Mouse (Mus musculus) Patski (cell line): Measurements from ENCODE around the gene Papss1. TPM values are rescaled to one million over a fixed set of nuclear protein-coding genes. Genes with fewer than 3 reads are reported as not detected.
A peak's percentile ranks its signal among the peaks of the same experiment; 100 is the strongest.

Source experiments
- ATAC-seq: fragments of 100-300 bp; one replicate; pipeline ENCODE4 v1.8.0; 2021
- CTCF ChIA-PET: fragments of 350-600 bp; sonication (Branson Sonifier 250); formaldehyde crosslinking; loops from one replicate; lab custom pipeline; 2022; ENCODE audit warnings: inconsistent platforms; lab: Charles Lee
- POLR2A ChIA-PET: fragments of 350-600 bp; sonication (Branson Sonifier 250); formaldehyde crosslinking; loops from one replicate; lab custom pipeline; 2022; ENCODE audit warnings: antibody characterized with exemption, inconsistent platforms; lab: Charles Lee
- DNase-seq: peaks from one replicate; pipeline ENCODE4 v3.0.0-alpha.2; 2011; ENCODE audit warnings: low read depth, low spot score
- H3K27me3 ChIP-seq: fragments of 371-371 bp; one replicate; pipeline ENCODE4 v1.5.1; 2021
- CTCF ChIP-seq: fragments of 100-300 bp; IDR thresholded peaks from one replicate; pipeline ENCODE4 v1.5.1; 2021
- in situ Hi-C: fragments of 300-500 bp; cut with MboI; formaldehyde crosslinking; loops from 3 replicates; pipeline ENCODE4 v1.11.1; 2018; ENCODE audit warnings: low pct_unique_long_range_greater_than_20kb, mixed read lengths
- polyA plus RNA-seq: library from polyadenylated mRNA; unstranded; gene quantifications from one replicate; pipeline ENCODE4 v1.2.3, GENCODE M21; 2021

The Papss1 gene
- polyA plus RNA-seq = 90.2 TPM

DNA sequence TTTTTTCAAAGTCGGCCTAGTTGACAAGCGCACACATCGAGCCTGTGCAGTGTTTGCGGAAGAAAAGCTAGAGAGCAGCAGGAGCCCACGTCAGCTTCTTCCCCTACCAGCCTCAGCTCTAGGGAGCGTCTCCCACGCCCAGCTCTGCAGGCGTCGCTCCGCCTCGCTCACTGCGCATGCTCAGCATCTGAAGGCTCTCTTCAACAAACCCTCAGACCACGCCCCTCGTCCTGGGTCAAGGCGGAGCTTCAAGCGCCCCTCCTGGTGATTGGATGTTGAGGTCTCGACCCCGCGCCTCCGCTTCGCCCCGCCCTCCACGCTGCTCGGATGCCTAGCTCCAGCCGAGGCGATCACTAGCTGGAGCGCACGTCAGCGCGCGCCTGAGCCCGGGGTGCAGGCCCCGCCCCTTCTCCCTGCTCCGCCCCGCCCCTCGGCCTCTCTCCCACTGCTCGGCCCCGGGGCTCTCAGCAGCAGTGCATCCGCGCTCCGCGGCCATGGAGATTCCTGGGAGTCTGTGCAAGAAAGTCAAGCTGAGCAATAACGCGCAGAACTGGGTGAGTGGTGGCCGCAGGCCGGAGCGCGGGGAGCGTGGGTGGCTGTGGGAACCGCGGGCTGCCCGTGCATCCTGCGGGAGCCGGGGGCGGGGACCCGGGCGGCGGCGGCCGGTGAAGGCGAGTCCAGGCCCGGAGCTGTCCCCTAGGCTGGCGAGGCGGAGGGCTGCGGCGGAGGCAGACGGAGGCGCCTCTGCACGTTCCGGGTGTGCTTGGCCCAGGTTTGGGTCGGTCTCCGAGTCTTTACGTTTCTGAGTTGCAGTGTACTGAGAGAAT lies at the start of gene Papss1:
TSS of gene Papss1 (plus strand) at position 339 of the 827 bp plus-strand sequence.
- ChIA-PET POLR2A (interaction anchor here (1.2 to 1.3 kb wide), 2 partner anchors 10 to 11 kb away, joined by 4 to 6 read pairs; no protein-coding TSS in a partner anchor), CTCF (interaction anchor here (1.3 to 2.4 kb wide), 3 partner anchors 9 to 245 kb away, joined by 3 to 9 read pairs (median 5); no protein-coding TSS in a partner anchor)
- no peaks in the 10 kb centered on the region for H3K27me3 ChIP-seq
- DNase-seq (peak; percentile 100), ATAC-seq (peak; percentile 99)
- in situ Hi-C loops = no loop called here
- TF ChIP-seq CTCF = no peak

DNA sequence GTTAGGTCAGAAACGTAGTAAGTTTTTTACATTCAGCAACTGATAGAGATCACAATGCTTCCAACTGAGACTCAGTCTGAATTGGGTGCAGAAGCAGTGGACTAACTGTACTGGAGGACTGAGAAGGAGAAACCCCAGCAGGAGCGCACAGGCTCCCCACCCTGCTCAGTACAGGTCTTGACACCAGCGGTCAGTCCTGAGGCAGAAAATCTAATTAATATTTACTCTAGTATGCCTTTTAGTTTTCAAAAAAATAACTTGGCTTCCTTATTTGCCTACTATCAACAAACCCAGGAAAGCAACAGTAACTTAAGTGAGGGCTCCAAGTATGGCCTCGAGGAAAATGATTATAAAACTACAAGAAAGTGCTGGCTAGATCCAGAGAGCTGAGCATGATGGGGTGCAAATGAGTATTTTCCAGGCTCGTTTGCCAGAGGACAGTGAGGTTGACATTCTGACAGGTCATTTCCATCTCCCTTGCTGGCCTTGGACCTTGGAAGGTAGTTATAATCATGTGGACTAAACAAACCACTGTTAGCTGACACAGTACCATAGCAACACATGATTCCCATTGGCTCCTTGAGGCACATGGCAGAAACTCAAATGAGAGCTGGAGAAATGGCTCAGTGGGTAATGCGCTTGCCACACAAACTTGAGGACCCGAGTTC lies 48.1 kb upstream of the Papss1 start:
- POLR2A ChIA-PET = no interaction called here
- DNase-seq (no peak), ATAC-seq (no peak)
- TF ChIP-seq CTCF = no peak
- in situ Hi-C loops = no loop called here
- no peaks in the 10 kb centered on the region for H3K27me3 ChIP-seq
- CTCF ChIA-PET = interaction anchor here (0.9 to 1.4 kb wide), 3 partner anchors 10 to 178 kb away, joined by 3 to 4 read pairs (median 3); no protein-coding TSS in a partner anchor

DNA sequence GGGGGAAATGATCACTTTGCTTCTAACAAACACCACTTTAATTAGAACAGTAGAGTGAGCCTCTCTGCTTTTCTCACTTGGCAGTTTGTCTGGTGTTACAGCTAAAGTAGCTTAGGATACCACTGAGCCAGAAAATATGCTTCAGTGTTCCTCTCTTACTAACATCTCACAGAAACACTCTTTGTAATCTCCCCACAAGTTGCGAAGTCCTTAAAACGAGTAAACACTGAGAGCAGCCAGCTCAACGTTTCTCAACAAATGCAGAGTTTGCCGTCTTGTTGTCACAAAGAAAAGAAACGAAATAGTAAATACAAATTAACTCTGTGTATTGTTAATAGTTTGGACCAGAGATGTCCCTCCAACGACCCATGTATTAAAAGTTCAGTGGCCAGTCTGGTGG lies 46.8 kb upstream of the Papss1 start:
- no peak for TF ChIP-seq CTCF
- ATAC-seq (no peak), DNase-seq (no peak)
- CTCF ChIA-PET = interaction anchor here (1.1 to 2.0 kb wide), 6 partner anchors 8 to 169 kb away, joined by 3 to 7 read pairs (median 4); no protein-coding TSS in a partner anchor
- POLR2A ChIA-PET = interaction anchor here (0.9 kb wide), 1 partner anchor 11 kb away, joined by 3 read pairs; no protein-coding TSS in a partner anchor
- in situ Hi-C loops = no loop called here
- no peaks in the 10 kb centered on the region for H3K27me3 ChIP-seq

DNA sequence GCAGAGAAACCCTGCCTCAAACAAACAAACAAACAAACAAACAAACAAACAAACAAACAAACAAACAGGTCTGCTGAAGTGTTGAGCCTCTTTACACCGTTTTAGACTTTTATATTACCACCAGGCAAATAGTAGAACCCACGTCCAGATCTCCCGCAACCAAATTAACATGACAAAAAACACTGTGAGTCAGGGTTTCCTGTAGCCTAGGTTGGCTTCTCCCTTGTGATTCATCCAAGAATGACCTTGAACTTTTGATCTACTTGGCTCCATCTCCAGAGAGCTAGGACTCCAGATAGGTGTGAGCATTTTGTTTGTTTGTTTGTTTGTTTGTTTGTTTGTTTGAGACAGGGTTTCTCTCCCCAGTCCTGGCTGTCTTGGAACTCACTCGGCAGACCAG lies 43.4 kb upstream of the Papss1 start:
- ATAC-seq (no peak), DNase-seq (no peak)
- no peak for TF ChIP-seq CTCF
- ChIA-PET POLR2A (no interaction called here), CTCF (interaction anchor here (0.9 to 6.7 kb wide), 6 partner anchors 9 to 172 kb away, joined by 3 to 68 read pairs (median 6); no protein-coding TSS in a partner anchor)
- in situ Hi-C loops = no loop called here
- H3K27me3 ChIP-seq = no peaks in the 10 kb centered on the region

DNA sequence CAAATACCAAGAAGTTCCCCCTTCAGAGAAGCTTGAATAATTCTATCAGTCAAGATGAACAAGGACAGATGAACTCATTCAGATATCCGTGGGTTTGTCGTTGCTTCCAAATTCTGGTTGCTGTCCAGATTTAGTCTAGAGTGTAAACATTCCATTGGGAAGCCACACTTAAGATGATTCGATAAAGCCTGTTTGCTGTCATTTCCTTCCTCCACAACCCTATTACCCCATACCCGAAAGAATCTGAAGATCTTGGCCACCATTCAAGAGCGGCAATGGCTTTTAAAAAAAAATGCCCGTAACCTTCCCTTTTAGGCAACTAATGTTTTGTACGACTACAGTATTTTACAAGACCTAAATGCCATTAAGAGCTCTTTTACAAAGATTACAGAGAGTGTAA lies 42.3 kb upstream of the Papss1 start:
- POLR2A ChIA-PET = interaction anchor here (1.0 to 1.2 kb wide), 2 partner anchors 36 to 173 kb away, joined by 3 to 7 read pairs; no protein-coding TSS in a partner anchor
- H3K27me3 ChIP-seq = no peaks in the 10 kb centered on the region
- DNase-seq (peak; percentile 65), ATAC-seq (peak; percentile 71)
- CTCF ChIA-PET = interaction anchor here (0.6 to 6.7 kb wide), 15 partner anchors 10 to 211 kb away, joined by 3 to 68 read pairs (median 5); no protein-coding TSS in a partner anchor
- TF ChIP-seq CTCF = no peak
- in situ Hi-C loops = no loop called here

DNA sequence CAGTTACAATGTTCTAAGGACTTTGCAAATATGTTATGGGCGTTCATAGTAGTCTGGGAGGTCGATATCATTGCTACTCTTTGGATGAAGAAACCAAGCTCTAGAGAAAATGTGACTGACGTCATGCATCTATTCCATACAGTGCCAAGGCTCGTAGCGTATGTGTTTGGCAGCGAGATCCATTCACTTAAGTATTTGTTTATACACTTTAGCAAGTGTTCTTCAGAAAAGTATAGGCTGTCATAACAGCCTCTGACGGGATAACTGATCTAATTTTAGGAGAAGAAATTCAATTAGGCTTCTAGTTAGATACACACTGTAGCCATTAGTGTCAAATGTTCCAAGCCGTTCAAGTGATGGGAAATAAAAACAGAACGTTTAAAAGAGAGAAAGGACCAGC lies 40.8 kb upstream of the Papss1 start:
- no peak for TF ChIP-seq CTCF

DNA sequence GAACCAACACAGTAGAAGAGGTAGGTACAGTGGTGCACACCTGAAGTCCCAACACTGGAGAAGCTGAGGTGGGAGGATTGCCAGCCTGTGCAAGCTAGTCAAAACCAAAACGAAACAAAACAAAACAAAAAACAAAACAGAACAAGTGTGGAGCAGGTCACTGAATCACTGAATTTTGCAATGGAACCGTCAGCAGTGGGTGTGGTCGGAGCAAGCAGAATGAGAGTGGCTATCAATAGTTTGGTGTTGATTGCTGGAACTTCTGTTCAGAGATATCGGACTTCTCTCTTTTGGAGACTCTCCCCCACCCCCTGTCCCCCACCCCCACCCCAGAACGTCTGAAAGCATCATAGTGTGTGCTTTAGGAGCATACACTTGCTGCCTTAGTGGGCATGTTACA lies 40.4 kb upstream of the Papss1 start:
- in situ Hi-C loops = no loop called here
- ChIA-PET CTCF (interaction anchor here (0.7 to 6.7 kb wide), 19 partner anchors 9 to 221 kb away, joined by 3 to 68 read pairs (median 9); partner anchors contain the start of gene Cyp2u1), POLR2A (interaction anchor here (1.1 kb wide), 1 partner anchor 16 kb away, joined by 5 read pairs; no protein-coding TSS in a partner anchor)
- no peak for ATAC-seq
- DNase-seq = no peak
- no peak for TF ChIP-seq CTCF
- H3K27me3 ChIP-seq = no peaks in the 10 kb centered on the region

More for the DNA sequence above, 40.8 kb upstream of the Papss1 start:
- DNase-seq (no peak), ATAC-seq (no peak)
- no peaks in the 10 kb centered on the region for H3K27me3 ChIP-seq
- in situ Hi-C loops = no loop called here
- POLR2A ChIA-PET = interaction anchor here (0.9 to 1.1 kb wide), 2 partner anchors 17 to 36 kb away, joined by 3 to 5 read pairs; no protein-coding TSS in a partner anchor
- CTCF ChIA-PET = interaction anchor here (1.0 to 6.7 kb wide), 11 partner anchors 10 to 210 kb away, joined by 4 to 68 read pairs (median 11); no protein-coding TSS in a partner anchor

DNA sequence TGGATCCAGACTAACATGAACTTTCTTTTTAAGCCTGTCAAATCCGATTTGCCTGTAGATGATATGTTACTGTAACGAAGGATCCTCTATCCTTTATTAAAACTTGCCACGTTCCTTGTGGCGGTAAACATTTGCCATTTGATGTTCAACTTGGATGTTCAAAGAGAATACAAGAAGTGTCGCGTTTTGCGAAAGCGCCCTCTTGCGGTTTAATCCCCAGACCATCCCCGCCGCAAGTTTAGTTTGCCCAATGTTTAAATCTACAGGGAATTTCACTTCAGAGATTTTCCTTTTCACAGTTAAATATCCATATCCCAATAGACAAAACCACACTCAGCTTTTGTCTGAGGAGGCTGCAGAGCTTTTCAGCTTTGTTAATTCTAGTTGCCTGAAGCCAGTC lies 39.8 kb upstream of the Papss1 start:
- DNase-seq = no peak
- in situ Hi-C loops = no loop called here
- POLR2A ChIA-PET = no interaction called here
- CTCF ChIA-PET = interaction anchor here (0.7 to 6.7 kb wide), 22 partner anchors 9 to 221 kb away, joined by 3 to 68 read pairs (median 8); partner anchors contain the start of gene Cyp2u1
- H3K27me3 ChIP-seq = no peaks in the 10 kb centered on the region
- ATAC-seq = no peak
- peak; percentile 81 for TF ChIP-seq CTCF

DNA sequence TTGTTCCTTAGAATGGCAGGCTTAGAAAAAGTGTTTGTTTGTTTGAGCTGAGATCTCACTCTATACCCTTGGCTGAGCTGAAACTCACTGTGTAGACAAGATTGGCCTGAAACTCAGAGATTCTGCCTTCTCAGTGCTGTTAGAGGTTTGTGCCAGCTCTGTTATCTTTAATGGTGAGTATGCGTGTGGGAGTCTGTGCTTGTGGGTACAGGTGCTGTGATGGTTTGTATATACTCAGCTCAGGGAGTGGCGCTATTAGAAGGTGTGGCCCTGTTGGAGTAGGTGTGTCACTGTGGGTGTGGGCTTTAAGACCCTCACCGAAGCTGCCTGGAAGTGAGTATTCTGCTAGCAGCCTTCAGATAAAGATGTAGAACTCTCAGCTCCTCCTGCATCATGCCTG lies 39.3 kb upstream of the Papss1 start:
- CTCF ChIA-PET = interaction anchor here (0.9 to 6.7 kb wide), 20 partner anchors 8 to 222 kb away, joined by 3 to 68 read pairs (median 9); partner anchors contain the start of gene Cyp2u1
- H3K27me3 ChIP-seq = no peaks in the 10 kb centered on the region
- POLR2A ChIA-PET = interaction anchor here (1.2 kb wide), 1 partner anchor 160 kb away, joined by 3 read pairs; no protein-coding TSS in a partner anchor
- no peak for TF ChIP-seq CTCF
- ATAC-seq = no peak
- DNase-seq = no peak
- in situ Hi-C loops = no loop called here
